Mouse (Mus musculus): ENCODE data around the gene Tsr3. TPM values are rescaled to one million over a fixed set of nuclear protein-coding genes. Genes with fewer than 3 reads are reported as not detected.
A peak's percentile ranks its signal among the peaks of the same experiment; 100 is the strongest.

The Tsr3 gene
- polyA plus RNA-seq (2014; fragmentation: Nextera tagmentation; extraction: Ambion mirVana) = 62.5 and 64.3 TPM in 2 replicates

DNA sequence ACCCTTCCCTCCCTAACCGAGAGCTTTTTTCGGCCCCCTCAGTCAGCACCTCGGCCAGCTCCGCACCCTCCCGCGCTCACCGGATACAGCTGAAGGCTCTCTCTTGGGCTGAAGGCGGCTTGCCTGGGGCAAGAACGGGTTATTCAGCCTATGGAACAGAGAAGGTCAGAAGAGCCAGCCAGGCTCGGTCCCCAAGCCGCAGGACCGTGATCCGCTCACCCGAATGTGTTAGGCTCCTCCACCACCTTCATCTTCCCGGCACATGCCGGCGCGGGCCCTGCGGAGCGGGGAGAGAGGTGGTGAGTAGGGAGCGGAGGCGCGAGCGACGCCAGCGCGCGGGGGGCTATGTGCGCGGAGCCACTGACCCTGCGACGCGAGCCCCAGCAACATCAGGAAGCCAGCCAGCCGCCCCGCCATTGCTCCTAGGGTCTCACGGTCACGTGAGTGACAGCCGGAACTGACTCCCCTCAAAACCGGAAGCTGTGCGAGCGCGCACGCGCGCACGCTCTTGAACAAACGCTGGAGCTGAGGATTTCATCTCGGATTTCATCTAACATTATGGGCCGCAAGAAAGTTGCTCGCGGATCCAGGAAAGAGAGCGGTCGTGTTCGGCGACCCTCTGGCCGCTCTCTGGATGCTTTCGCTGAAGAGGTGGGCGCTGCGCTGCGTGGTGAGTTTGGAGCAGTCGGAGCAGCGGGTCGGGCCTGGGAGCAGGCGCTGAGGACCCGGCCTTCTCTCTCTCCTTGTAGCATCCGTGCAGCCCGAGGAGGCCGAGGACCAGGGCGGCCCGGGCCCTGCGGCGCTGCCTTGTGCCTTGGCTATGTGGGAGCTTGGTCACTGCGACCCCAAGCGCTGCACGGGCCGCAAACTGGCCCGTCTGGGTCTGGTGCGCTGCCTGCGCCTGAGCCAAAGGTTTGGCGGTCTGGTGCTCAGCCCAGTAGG is at the start of gene Tsr3, which contains the start of gene Gnptg:
Tsr3 (plus strand) TSS at position 476 of the 942 bp plus-strand sequence.
Gnptg (minus strand) TSS at position 430 of the 942 bp plus-strand sequence.
- WGBS = under 1% methylated on average over 80 of the region's 80 CpGs
- peak; percentile 81 for ATAC-seq (ENCODE audit: low FRiP score)
- Histone ChIP-seq H3K27ac (ENCODE audit: low read depth, low read length) (peak within 1 kb of the TSS; percentile 57; the same call in 1 of the 2 replicates), H3K27me3 (ENCODE audit: control insufficient read depth, insufficient read depth, low read length) (no peaks in the 10 kb centered on the region), H3K9ac (ENCODE audit: low read length) (peak within 1 kb of the TSS; percentile 96), H3K4me2 (peak within 1 kb of the TSS; percentile 98), H3K4me1 (ENCODE audit: control insufficient read depth, insufficient read depth, low read length) (peaks cover 12% of the 10 kb centered on the region), H3K9me3 (ENCODE audit: control insufficient read depth, low read length) (no peaks in the 10 kb centered on the region), H3K4me3 (ENCODE audit: low read depth, low read length) (peak within 1 kb of the TSS; percentile 99), H3K36me3 (ENCODE audit: control insufficient read depth, insufficient read depth, low read length) (peaks cover 17% of the 10 kb centered on the region)
- DNase-seq (ENCODE audit: low spot score, missing footprints) = peak; percentile 99

DNA sequence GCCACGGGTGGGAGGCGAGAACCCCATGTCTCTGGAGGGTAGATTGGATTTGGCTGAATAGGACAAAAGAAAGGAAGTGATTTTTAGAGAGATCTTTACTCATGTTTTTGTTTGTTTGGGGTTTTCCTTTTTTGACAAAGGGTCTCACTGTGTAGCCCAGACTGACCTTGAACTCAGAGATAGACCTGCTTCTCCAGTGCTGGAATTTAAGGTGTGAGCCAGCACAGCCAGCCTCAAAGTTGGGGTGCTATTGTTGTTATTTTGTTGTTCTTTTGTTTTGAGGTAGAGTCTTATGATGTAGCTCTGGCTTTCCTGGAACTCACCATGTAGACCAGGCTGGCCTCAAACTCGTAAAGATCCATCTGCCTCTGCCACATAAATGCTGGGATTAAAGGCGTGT is 37.6 kb upstream of the Tsr3 start:
- Histone ChIP-seq H3K4me3 (ENCODE audit: low read depth, low read length) (no peak overlapping the region), H3K27ac (ENCODE audit: low read depth, low read length) (no peak overlapping the region), H3K27me3 (ENCODE audit: control insufficient read depth, insufficient read depth, low read length) (no peaks in the 10 kb centered on the region), H3K9ac (ENCODE audit: low read length) (no peak overlapping the region), H3K9me3 (ENCODE audit: control insufficient read depth, low read length) (no peaks in the 10 kb centered on the region), H3K4me2 (no peak overlapping the region), H3K36me3 (ENCODE audit: control insufficient read depth, insufficient read depth, low read length) (peaks cover 6% of the 10 kb centered on the region), H3K4me1 (ENCODE audit: control insufficient read depth, insufficient read depth, low read length) (no peaks in the 10 kb centered on the region)
- 93% methylated on average over 4 of the region's 4 CpGs for WGBS
- DNase-seq (ENCODE audit: low spot score, missing footprints) = no peak
- ATAC-seq (ENCODE audit: low FRiP score) = no peak

DNA sequence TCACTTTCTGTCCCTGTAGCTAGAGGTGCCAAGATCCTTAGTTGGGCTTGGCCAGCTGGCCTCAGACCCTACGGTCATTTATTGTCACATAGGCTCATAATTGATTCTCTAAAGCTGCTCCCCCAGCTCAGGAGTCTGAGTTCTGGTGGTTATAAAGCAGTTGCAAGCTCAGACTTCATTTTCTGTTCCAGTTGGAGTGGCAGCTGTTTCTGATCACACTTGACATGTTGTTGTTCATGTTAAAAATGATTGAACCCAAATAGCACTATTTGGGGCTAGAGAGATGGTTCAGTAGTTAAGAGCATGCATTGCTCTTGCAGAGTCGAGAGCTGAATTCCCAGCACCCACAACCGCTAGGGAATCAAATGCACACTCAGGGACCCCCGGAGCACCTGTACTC is 30.0 kb upstream of the Tsr3 start:
- H3K27me3 ChIP-seq (ENCODE audit: control insufficient read depth, insufficient read depth, low read length) = no peaks in the 10 kb centered on the region
- no peaks in the 10 kb centered on the region for H3K9me3 ChIP-seq (ENCODE audit: control insufficient read depth, low read length)
- no peak overlapping the region for H3K4me2 ChIP-seq
- WGBS = 90% methylated on average over 4 of the region's 4 CpGs
- H3K4me3 ChIP-seq (ENCODE audit: low read depth, low read length) = no peak overlapping the region
- peaks cover 6% of the 10 kb centered on the region; the same call in 1 of the 2 replicates for H3K36me3 ChIP-seq (ENCODE audit: control insufficient read depth, insufficient read depth, low read length)
- H3K9ac ChIP-seq (ENCODE audit: low read length) = no peak overlapping the region
- H3K27ac ChIP-seq (ENCODE audit: low read depth, low read length) = no peak overlapping the region
- ATAC-seq (ENCODE audit: low FRiP score) = no peak
- no peaks in the 10 kb centered on the region for H3K4me1 ChIP-seq (ENCODE audit: control insufficient read depth, insufficient read depth, low read length)
- DNase-seq (ENCODE audit: low spot score, missing footprints) = no peak

DNA sequence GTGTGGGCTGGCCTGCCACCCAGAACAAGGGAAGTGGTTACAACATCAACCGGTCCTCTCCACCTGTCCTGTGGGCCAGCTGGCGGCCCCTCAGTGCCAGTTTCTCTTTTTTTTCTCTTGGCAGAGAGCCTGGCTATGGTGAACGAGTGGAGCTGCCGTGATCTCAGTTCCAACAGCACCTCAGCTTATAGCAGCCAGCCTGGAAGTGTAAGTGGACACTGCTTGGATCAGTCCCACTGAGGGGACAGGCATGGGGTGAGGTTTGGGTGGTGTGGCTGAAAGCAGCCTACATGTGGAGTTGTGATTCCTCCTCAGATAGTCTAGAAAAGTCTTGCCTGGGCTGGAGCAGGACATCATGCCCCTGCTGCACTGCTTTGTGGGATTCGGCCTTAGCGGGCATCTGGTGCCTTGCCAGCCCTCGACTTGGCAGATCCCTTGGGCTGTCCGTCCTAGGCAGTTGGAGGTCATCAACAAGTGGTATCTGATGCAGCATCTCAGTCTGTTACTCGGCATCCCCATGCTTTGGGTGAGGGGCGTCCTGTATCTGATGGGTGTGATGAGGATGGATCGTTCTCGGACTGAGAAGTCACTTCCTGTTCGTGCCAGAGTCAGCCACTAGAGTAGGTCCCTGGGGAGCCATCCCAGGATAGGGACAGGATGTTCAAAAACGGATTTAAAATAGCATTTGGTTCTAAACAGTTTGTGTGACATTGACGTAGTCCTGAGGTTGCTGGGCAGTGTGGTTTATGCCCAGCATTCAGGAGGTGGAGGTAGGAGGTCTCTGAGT is 29.1 kb upstream of the Tsr3 start:
- H3K9ac ChIP-seq (ENCODE audit: low read length) = no peak overlapping the region
- H3K4me1 ChIP-seq (ENCODE audit: control insufficient read depth, insufficient read depth, low read length) = no peaks in the 10 kb centered on the region
- H3K27ac ChIP-seq (ENCODE audit: low read depth, low read length) = no peak overlapping the region
- no peak overlapping the region for H3K4me2 ChIP-seq
- H3K27me3 ChIP-seq (ENCODE audit: control insufficient read depth, insufficient read depth, low read length) = no peaks in the 10 kb centered on the region
- peaks cover 6% of the 10 kb centered on the region; the same call in 1 of the 2 replicates for H3K36me3 ChIP-seq (ENCODE audit: control insufficient read depth, insufficient read depth, low read length)
- ATAC-seq (ENCODE audit: low FRiP score) (no peak), DNase-seq (ENCODE audit: low spot score, missing footprints) (no peak)
- 89% methylated on average over 15 of the region's 15 CpGs for WGBS
- no peak overlapping the region for H3K4me3 ChIP-seq (ENCODE audit: low read depth, low read length)
- no peaks in the 10 kb centered on the region for H3K9me3 ChIP-seq (ENCODE audit: control insufficient read depth, low read length)

DNA sequence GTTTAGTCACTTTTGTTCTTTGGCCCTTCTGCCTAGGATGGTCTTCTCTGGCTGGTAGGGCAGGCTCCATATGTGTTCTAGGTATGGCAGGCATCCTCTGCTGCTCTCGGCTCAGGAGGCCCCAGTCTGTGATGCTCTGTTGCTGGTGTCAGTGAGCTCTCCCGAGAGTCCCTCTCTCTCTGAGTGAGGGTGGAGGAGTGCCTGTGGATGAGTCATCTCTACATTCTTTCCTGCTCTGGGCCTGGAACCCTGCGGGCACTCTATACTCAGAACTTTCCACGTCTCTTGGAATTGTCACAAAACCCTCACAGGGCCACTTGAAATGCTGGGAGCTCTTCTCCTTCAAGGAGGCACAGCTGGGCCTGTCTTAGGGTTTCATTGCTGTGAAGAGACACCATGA is 28.3 kb upstream of the Tsr3 start:
- no peak overlapping the region for H3K9ac ChIP-seq (ENCODE audit: low read length)
- no peak overlapping the region for H3K4me3 ChIP-seq (ENCODE audit: low read depth, low read length)
- H3K27ac ChIP-seq (ENCODE audit: low read depth, low read length) = no peak overlapping the region
- peaks cover 6% of the 10 kb centered on the region; the same call in 1 of the 2 replicates for H3K36me3 ChIP-seq (ENCODE audit: control insufficient read depth, insufficient read depth, low read length)
- ATAC-seq (ENCODE audit: low FRiP score) (no peak), DNase-seq (ENCODE audit: low spot score, missing footprints) (no peak)
- no peaks in the 10 kb centered on the region for H3K4me1 ChIP-seq (ENCODE audit: control insufficient read depth, insufficient read depth, low read length)
- no peaks in the 10 kb centered on the region for H3K27me3 ChIP-seq (ENCODE audit: control insufficient read depth, insufficient read depth, low read length)
- H3K4me2 ChIP-seq = no peak overlapping the region
- H3K9me3 ChIP-seq (ENCODE audit: control insufficient read depth, low read length) = no peaks in the 10 kb centered on the region
- WGBS = 85% methylated on average over 4 of the region's 4 CpGs

DNA sequence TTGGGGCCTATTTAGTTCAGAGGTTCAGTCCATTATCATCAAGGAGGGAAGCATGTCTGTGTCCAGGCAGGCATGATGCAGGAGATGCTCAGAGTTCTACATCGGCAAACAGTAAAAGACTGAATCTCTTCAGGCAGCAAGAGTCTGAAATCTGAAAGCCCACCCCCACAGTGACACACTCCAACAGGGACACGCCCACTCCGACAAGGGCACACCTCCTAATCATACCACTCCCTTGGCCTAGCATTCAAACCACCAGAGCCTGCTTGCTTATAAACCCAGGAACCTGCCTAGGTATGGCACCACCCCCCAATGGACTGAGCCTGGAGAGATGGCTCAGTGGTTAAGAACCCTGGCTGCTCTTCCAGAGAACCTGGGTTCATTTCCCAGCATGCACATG is 24.5 kb upstream of the Tsr3 start:
- Histone ChIP-seq H3K4me3 (ENCODE audit: low read depth, low read length) (no peak overlapping the region), H3K27me3 (ENCODE audit: control insufficient read depth, insufficient read depth, low read length) (no peaks in the 10 kb centered on the region), H3K36me3 (ENCODE audit: control insufficient read depth, insufficient read depth, low read length) (peaks cover 6% of the 10 kb centered on the region; the same call in 1 of the 2 replicates), H3K4me1 (ENCODE audit: control insufficient read depth, insufficient read depth, low read length) (no peaks in the 10 kb centered on the region), H3K4me2 (no peak overlapping the region), H3K27ac (ENCODE audit: low read depth, low read length) (no peak overlapping the region), H3K9me3 (ENCODE audit: control insufficient read depth, low read length) (no peaks in the 10 kb centered on the region), H3K9ac (ENCODE audit: low read length) (no peak overlapping the region)
- DNase-seq (ENCODE audit: low spot score, missing footprints) = no peak
- 92% methylated on average over 3 of the region's 3 CpGs for WGBS
- no peak for ATAC-seq (ENCODE audit: low FRiP score)

DNA sequence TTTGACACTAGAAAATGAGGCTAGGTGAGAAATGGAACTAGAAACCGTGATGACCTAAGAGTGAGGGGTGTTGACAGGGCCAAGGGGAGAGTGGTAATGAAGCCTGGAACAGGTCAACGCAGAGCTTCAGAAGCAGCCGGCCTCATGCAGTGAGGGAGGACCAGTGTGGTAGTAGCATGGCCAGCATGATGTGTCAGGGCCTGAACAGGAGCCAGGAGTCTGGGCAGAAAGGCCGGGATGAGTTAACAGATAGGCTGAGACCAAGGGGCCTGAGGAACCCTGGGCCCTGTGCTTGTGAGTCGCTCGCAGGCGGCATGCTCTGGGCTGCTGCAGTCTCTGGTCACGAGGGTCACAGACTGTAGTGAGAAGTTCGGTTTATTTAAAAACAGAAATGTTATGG is 21.0 kb upstream of the Tsr3 start:
- ATAC-seq (ENCODE audit: low FRiP score) (no peak), DNase-seq (ENCODE audit: low spot score, missing footprints) (no peak)
- no peaks in the 10 kb centered on the region for H3K27me3 ChIP-seq (ENCODE audit: control insufficient read depth, insufficient read depth, low read length)
- WGBS = 91% methylated on average over 9 of the region's 9 CpGs
- no peak overlapping the region for H3K4me2 ChIP-seq
- H3K27ac ChIP-seq (ENCODE audit: low read depth, low read length) = no peak overlapping the region
- peaks cover 3% of the 10 kb centered on the region for H3K4me1 ChIP-seq (ENCODE audit: control insufficient read depth, insufficient read depth, low read length)
- no peaks in the 10 kb centered on the region for H3K9me3 ChIP-seq (ENCODE audit: control insufficient read depth, low read length)
- H3K36me3 ChIP-seq (ENCODE audit: control insufficient read depth, insufficient read depth, low read length) = no peaks in the 10 kb centered on the region
- H3K4me3 ChIP-seq (ENCODE audit: low read depth, low read length) = no peak overlapping the region
- no peak overlapping the region for H3K9ac ChIP-seq (ENCODE audit: low read length)

DNA sequence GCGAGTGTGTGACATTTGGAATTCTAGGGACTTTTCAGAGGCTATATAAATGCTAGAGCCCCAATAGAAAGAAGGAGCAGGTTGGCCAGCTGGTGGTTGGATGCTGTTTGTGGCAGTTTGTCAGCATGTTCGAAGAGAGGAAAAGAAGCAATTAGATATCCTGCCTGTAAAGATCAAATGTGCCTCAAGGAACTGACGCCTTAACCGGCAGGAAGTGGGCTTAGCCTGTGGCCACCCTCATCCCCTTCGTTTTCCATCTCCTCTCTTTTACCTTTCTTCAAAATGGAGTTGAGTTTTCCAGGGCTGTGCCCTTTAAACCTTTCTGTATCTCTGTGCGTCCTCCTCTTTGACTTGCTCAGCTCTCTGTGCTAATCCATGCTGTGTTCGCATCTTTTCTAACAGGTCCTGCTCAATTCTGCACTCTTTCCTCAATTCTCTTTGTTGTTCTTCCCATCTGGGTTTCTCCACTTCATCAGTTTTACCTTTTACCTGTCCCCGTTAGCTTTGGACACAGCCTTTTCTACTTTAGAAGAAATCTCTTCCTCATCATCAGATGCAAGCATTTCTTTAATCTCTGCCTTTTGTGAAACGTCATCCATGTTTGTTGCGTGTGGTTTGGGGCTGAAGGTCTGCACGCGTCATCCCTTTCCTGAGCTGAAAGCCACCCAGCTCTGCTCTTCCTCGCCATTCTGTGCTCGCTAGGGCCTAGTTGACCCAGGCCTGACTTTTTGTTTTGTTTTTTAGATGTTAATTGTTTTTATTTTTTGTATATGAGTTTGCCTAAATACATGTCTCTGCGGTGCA is 20.3 kb upstream of the Tsr3 start:
- no peak overlapping the region for H3K27ac ChIP-seq (ENCODE audit: low read depth, low read length)
- no peaks in the 10 kb centered on the region for H3K9me3 ChIP-seq (ENCODE audit: control insufficient read depth, low read length)
- WGBS = 93% methylated on average over 15 of the region's 15 CpGs
- ATAC-seq (ENCODE audit: low FRiP score) (no peak), DNase-seq (ENCODE audit: low spot score, missing footprints) (no peak)
- H3K4me2 ChIP-seq = no peak overlapping the region
- no peaks in the 10 kb centered on the region for H3K36me3 ChIP-seq (ENCODE audit: control insufficient read depth, insufficient read depth, low read length)
- H3K27me3 ChIP-seq (ENCODE audit: control insufficient read depth, insufficient read depth, low read length) = no peaks in the 10 kb centered on the region
- no peak overlapping the region for H3K4me3 ChIP-seq (ENCODE audit: low read depth, low read length)
- H3K9ac ChIP-seq (ENCODE audit: low read length) = no peak overlapping the region
- peaks cover 3% of the 10 kb centered on the region for H3K4me1 ChIP-seq (ENCODE audit: control insufficient read depth, insufficient read depth, low read length)

All from midbrain, embryonic 11.5 days (tissue).